Mouse (Mus musculus) kidney, postnatal 0 days (tissue): ENCODE data around the gene Olfr139. TPM values are rescaled to one million over a fixed set of nuclear protein-coding genes. Genes with fewer than 3 reads are reported as not detected.

Experiments used
- ATAC-seq: fragments of 200-750 bp; cut with Nextera tagmentation; replicated peaks from 2 replicates; pipeline ENCODE4 v1.8.0; 2017; ENCODE audit warnings: low read depth, moderate number of reproducible peaks, moderate TSS enrichment, moderate library complexity; ENCODE audit not compliant: low FRiP score
- DNase-seq: peaks from one replicate; pipeline ENCODE4 v3.0.0-alpha.2; 2016; ENCODE audit warnings: low spot score
- H3K27ac ChIP-seq: fragments of 300-500 bp; sonication (generic); 2 replicates; pipeline ENCODE4 v1.5.1; 2014; ENCODE audit warnings: mild to moderate bottlenecking
- H3K27me3 ChIP-seq: fragments of 300-500 bp; sonication (generic); 2 replicates; pipeline ENCODE4 v1.6.1; 2014; ENCODE audit warnings: low read length, mixed read lengths; ENCODE audit not compliant: insufficient read depth
- H3K36me3 ChIP-seq: fragments of 300-500 bp; sonication (generic); 2 replicates; pipeline ENCODE4 v1.6.1; 2014; ENCODE audit warnings: low read length, mixed read lengths; ENCODE audit not compliant: insufficient read depth
- H3K4me1 ChIP-seq: fragments of 300-500 bp; sonication (generic); replicated peaks from 2 replicates; pipeline ENCODE4 v1.6.1; 2014; ENCODE audit warnings: antibody characterized with exemption, low read length, mixed read lengths; ENCODE audit not compliant: insufficient read depth
- H3K4me2 ChIP-seq: fragments of 300-500 bp; sonication (generic); 2 replicates; pipeline ENCODE4 v1.6.1; 2014; ENCODE audit warnings: mild to moderate bottlenecking, low read length, moderate library complexity, mixed read lengths
- H3K4me3 ChIP-seq: fragments of 300-500 bp; sonication (generic); replicated peaks from 2 replicates; pipeline ENCODE4 v1.5.1; 2014; ENCODE audit warnings: low read depth, low read length
- H3K9ac ChIP-seq: fragments of 300-500 bp; sonication (generic); 2 replicates; pipeline ENCODE4 v1.6.1; 2014; ENCODE audit warnings: low read depth, low read length
- H3K9me3 ChIP-seq: fragments of 300-500 bp; sonication (generic); replicated peaks from 2 replicates; pipeline ENCODE4 v1.6.1; 2016; ENCODE audit warnings: low read length, inconsistent platforms, mixed read lengths
- CTCF ChIP-seq: IDR thresholded peaks from 2 replicates; pipeline ENCODE4 v1.5.1; 2016; ENCODE audit warnings: antibody characterized with exemption, low read depth, mild to moderate bottlenecking, moderate library complexity
- WGBS: fragments of 180-500 bp; shearing (Covaris S2); extraction: QIAGEN DNeasy Blood & Tissue Kit; methylation state at CpG from one replicate; pipeline ENCODE4 v1.1.7; 2014; 5-methylcytosine and 5-hydroxymethylcytosine counted together
- polyA plus RNA-seq: library from polyadenylated mRNA; unstranded; fragments of >200 nt; fragmentation: Nextera tagmentation; extraction: Ambion mirVana; gene quantifications from 2 replicates; pipeline ENCODE4 v1.2.1, GENCODE M21; 2015

The Olfr139 gene
- polyA plus RNA-seq: not detected in 2 replicates

DNA sequence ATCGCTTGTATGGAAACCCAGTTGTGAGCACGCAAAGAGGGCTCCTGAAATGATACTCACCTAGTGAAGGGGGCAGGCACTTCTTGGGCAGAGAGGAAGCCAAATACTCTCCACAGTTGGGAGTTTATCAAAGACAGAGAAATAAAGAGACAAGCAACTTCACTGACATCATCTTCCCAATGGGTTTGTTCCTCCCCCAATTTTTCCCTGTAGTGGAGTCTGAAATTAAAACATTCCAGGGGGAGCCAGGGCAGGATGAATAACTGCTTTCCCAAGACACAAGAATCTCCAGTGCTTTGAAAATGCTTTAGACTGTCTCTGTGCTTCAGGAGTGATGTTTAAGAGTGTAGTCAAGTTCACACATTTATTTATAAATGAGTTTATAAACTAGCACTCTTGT lies at the start of gene Olfr139, which contains the start of gene Olfr399:
Gene Olfr139 (minus strand): TSS at position 101 of the 400 bp plus-strand sequence.
Gene Olfr399 (minus strand): TSS at position 165 of the 400 bp plus-strand sequence.
- Histone ChIP-seq H3K4me1 (no peaks in the 10 kb centered on the region), H3K9me3 (no peaks in the 10 kb centered on the region), H3K27ac (no peak within 1 kb of the TSS), H3K4me2 (no peak within 1 kb of the TSS), H3K27me3 (no peaks in the 10 kb centered on the region), H3K9ac (no peak within 1 kb of the TSS), H3K36me3 (no peaks in the 10 kb centered on the region), H3K4me3 (no peak within 1 kb of the TSS)
- no peak for DNase-seq
- no peak for ATAC-seq
- WGBS: 83% methylated on average over 2 of the region's 2 CpGs
- no peak for TF ChIP-seq CTCF

DNA sequence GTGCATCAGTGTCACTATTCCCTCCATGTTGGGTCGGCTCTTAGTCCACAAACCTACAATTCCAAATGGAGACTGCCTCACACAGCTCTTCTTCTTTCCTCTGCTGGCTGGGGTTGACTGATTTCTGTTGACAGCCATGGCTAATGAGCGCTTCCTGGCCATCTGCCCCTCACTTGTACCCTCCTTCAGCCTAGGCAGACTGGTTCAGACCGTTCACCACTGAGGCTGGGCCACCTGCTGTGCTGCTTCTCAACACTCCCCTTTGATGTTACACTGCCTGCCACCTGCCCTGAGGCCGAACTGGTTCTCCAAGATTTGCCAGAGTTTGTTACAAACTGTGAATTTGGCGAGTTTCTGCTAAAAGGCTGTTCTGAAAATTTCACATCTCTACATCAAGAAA lies 48.7 kb upstream of the Olfr139 start:
- no peaks in the 10 kb centered on the region for H3K4me1 ChIP-seq
- H3K27ac ChIP-seq: no peak overlapping the region
- no peak overlapping the region for H3K4me3 ChIP-seq
- H3K36me3 ChIP-seq: no peaks in the 10 kb centered on the region
- ATAC-seq: no peak
- H3K9me3 ChIP-seq: no peaks in the 10 kb centered on the region
- no peak overlapping the region for H3K9ac ChIP-seq
- DNase-seq: no peak
- H3K4me2 ChIP-seq: no peak overlapping the region
- no peaks in the 10 kb centered on the region for H3K27me3 ChIP-seq
- no peak for TF ChIP-seq CTCF
- 34% methylated on average over 5 of the region's 5 CpGs for WGBS

- no peaks in the 10 kb centered on the region for H3K4me1 ChIP-seq
- no peaks in the 10 kb centered on the region for H3K36me3 ChIP-seq
- TF ChIP-seq CTCF: no peak
- no peak overlapping the region for H3K4me2 ChIP-seq
- DNase-seq: no peak
- no peak for ATAC-seq
- no peak overlapping the region for H3K27ac ChIP-seq
- no peaks in the 10 kb centered on the region for H3K9me3 ChIP-seq
- no peaks in the 10 kb centered on the region for H3K27me3 ChIP-seq
- WGBS: 59% methylated on average over 2 of the region's 2 CpGs
- H3K4me3 ChIP-seq: no peak overlapping the region
- H3K9ac ChIP-seq: no peak overlapping the region
Measured at GRCm38 (mm10) chr11:74101507-74101906, 45.2 kb upstream of the Olfr139 start.

GRCm38 (mm10) chr11:74100724-74101123 lies 44.4 kb upstream of the Olfr139 start:
- Histone ChIP-seq H3K4me1 (no peaks in the 10 kb centered on the region), H3K36me3 (no peaks in the 10 kb centered on the region), H3K27me3 (no peaks in the 10 kb centered on the region), H3K9ac (no peak overlapping the region), H3K9me3 (no peaks in the 10 kb centered on the region), H3K4me2 (no peak overlapping the region), H3K27ac (no peak overlapping the region), H3K4me3 (no peak overlapping the region)
- no peak for TF ChIP-seq CTCF
- no peak for ATAC-seq
- WGBS: 77% methylated on average over 2 of the region's 2 CpGs
- DNase-seq: no peak

GRCm38 (mm10) chr11:74069655-74070054 lies 13.3 kb upstream of the Olfr139 start, which contains the start of gene Zfp616:
Gene Zfp616 (plus strand): TSS chr11:74069955.
- 90% methylated on average over 1 of the region's 1 CpGs for WGBS
- H3K4me2 ChIP-seq: no peak within 1 kb of the TSS
- no peak for DNase-seq
- TF ChIP-seq CTCF: no peak
- H3K27me3 ChIP-seq: no peaks in the 10 kb centered on the region
- H3K27ac ChIP-seq: no peak within 1 kb of the TSS
- H3K9me3 ChIP-seq: no peaks in the 10 kb centered on the region
- H3K4me3 ChIP-seq: no peak within 1 kb of the TSS
- no peak for ATAC-seq
- no peaks in the 10 kb centered on the region for H3K36me3 ChIP-seq
- no peaks in the 10 kb centered on the region for H3K4me1 ChIP-seq
- H3K9ac ChIP-seq: no peak within 1 kb of the TSS

DNA sequence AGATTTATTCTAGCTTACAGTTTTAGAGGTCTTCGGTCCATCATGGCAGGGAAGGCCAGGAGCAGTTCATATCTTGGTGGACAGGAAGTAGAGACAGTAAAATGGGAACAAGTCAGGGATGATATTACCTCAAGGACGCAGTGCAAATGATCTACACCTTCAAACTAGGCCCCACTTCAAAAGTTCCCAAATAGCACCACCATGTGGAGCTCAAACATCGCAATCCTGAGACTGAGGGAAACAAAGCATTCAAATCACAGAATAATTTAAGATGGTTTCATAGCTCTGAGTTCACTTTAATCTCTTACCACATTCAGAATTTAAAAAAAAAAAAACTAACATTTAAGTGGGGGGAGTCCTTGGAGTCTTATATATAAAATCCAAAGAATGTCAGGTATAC lies 5.0 kb downstream of the Olfr139 start:
- H3K9ac ChIP-seq: no peak overlapping the region
- DNase-seq (no peak), ATAC-seq (no peak)
- no peak overlapping the region for H3K4me3 ChIP-seq
- H3K27ac ChIP-seq: no peak overlapping the region
- TF ChIP-seq CTCF: 0 out of 2 replicates have a peak, but pooled peaks have one; percentile 8
- H3K27me3 ChIP-seq: no peaks in the 10 kb centered on the region
- no peak overlapping the region for H3K4me2 ChIP-seq
- 68% methylated on average over 3 of the region's 3 CpGs for WGBS
- H3K9me3 ChIP-seq: no peaks in the 10 kb centered on the region
- no peaks in the 10 kb centered on the region for H3K36me3 ChIP-seq
- no peaks in the 10 kb centered on the region for H3K4me1 ChIP-seq

Other genes with a start within 250 kb of the Olfr139 start
- not detected in 2 replicates for gene Olfr392, start 239.5 kb downstream of the Olfr139 start, polyA plus RNA-seq
- gene Olfr393, start 205.1 kb downstream of the Olfr139 start, polyA plus RNA-seq: not detected in 2 replicates
- not detected in 2 replicates for gene Olfr394, start 165.8 kb downstream of the Olfr139 start, polyA plus RNA-seq
- gene Olfr395, start 147.3 kb downstream of the Olfr139 start, polyA plus RNA-seq: not detected in 2 replicates
- gene Olfr23, start 119.9 kb downstream of the Olfr139 start, polyA plus RNA-seq: not detected in 2 replicates
- not detected in 2 replicates for gene Olfr397, start 95.7 kb downstream of the Olfr139 start, polyA plus RNA-seq
- not detected in 2 replicates for gene Olfr398, start 66.1 kb downstream of the Olfr139 start, polyA plus RNA-seq
- not detected in 2 replicates for gene Olfr399, start 64 bp upstream of the Olfr139 start, polyA plus RNA-seq
- 0.17 and 0.19 TPM in 2 replicates for gene Zfp616, start 13.4 kb upstream of the Olfr139 start, polyA plus RNA-seq
- not detected in 2 replicates for gene Olfr401, start 57.2 kb upstream of the Olfr139 start, polyA plus RNA-seq
- gene Olfr402, start 97.0 kb upstream of the Olfr139 start, polyA plus RNA-seq: not detected in 2 replicates
- not detected in 2 replicates for gene Olfr403, start 129.7 kb upstream of the Olfr139 start, polyA plus RNA-seq
- not detected in 2 replicates for gene Olfr43, start 154.8 kb upstream of the Olfr139 start, polyA plus RNA-seq
- gene Olfr406, start 203.3 kb upstream of the Olfr139 start, polyA plus RNA-seq: not detected in 2 replicates
- gene Olfr59, start 227.2 kb upstream of the Olfr139 start, polyA plus RNA-seq: not detected in 2 replicates